Mouse (Mus musculus) 3134 (cell line): ENCODE data around the gene Tmem221.
"Not testable (repeated sequence)": the region's sequence is repeated elsewhere in the genome, so short reads cannot be mapped to it uniquely, and the experiment has no call there.

ENCODE experiments used
- DNase-seq: peaks from one replicate; pipeline ENCODE4 v3.0.0-alpha.2; 2011; ENCODE audit warnings: low spot score; ENCODE audit not compliant: insufficient read length; ENCODE audit errors: extremely low read depth

Tmem221 gene

GRCm38 (mm10) chr8:71552770-71553169, 5.9 kb downstream of the Tmem221 start:
- no peak for DNase-seq

GRCm38 (mm10) chr8:71550754-71551153, 7.9 kb downstream of the Tmem221 start:
- no peak for DNase-seq

- no peak for DNase-seq
Measured at GRCm38 (mm10) chr8:71547590-71547989, 11.1 kb downstream of the Tmem221 start.

GRCm38 (mm10) chr8:71545053-71545452, 13.6 kb downstream of the Tmem221 start:
- DNase-seq: no peak

- DNase-seq: no peak
Measured at GRCm38 (mm10) chr8:71543755-71544154, 14.9 kb downstream of the Tmem221 start.

GRCm38 (mm10) chr8:71542632-71543343, 15.9 kb downstream of the Tmem221 start, which contains the start of gene Mvb12a:
Gene Mvb12a, plus strand, starts transcription at chr8:71542922.
- DNase-seq: peak; percentile 93

- DNase-seq: peak; percentile 78
Measured at GRCm38 (mm10) chr8:71537028-71537867, 21.4 kb downstream of the Tmem221 start, which contains the start of gene Bst2. Gene Bst2, minus strand, starts transcription at chr8:71537456.

- peak; percentile 49 for DNase-seq
Measured at GRCm38 (mm10) chr8:71535663-71536062, 23.0 kb downstream of the Tmem221 start.

- DNase-seq: no peak
Measured at GRCm38 (mm10) chr8:71534263-71534810, 24.3 kb downstream of the Tmem221 start.

GRCm38 (mm10) chr8:71530735-71531467, 27.8 kb downstream of the Tmem221 start:
- not testable (repeated sequence) for DNase-seq

- DNase-seq: no peak
Measured at GRCm38 (mm10) chr8:71528362-71529073, 30.2 kb downstream of the Tmem221 start.

GRCm38 (mm10) chr8:71527162-71527870, 31.4 kb downstream of the Tmem221 start:
- peak; percentile 46 for DNase-seq

- no peak for DNase-seq
Measured at GRCm38 (mm10) chr8:71526272-71526671, 32.4 kb downstream of the Tmem221 start.

GRCm38 (mm10) chr8:71525226-71526050, 33.2 kb downstream of the Tmem221 start, which contains the start of gene Ccdc194:
Gene Ccdc194, minus strand, starts transcription at chr8:71525711.
- no peak for DNase-seq

GRCm38 (mm10) chr8:71521634-71522033, 37.0 kb downstream of the Tmem221 start:
- DNase-seq: peak; percentile 89

GRCm38 (mm10) chr8:71519037-71519825, 39.4 kb downstream of the Tmem221 start:
- DNase-seq: peak; percentile 44

- no peak for DNase-seq
Measured at GRCm38 (mm10) chr8:71516786-71517185, 41.9 kb downstream of the Tmem221 start.

- no peak for DNase-seq
Measured at GRCm38 (mm10) chr8:71515043-71515442, 43.6 kb downstream of the Tmem221 start.
